Mouse (Mus musculus): ENCODE data around the gene Stk39. TPM values are rescaled to one million over a fixed set of nuclear protein-coding genes. Genes with fewer than 3 reads are reported as not detected.

Gene Stk39
- polyA plus RNA-seq, 2 experiments, result 0.93 to 1.7 TPM

GRCm38 (mm10) chr2:68463801-68464200, 8.3 kb downstream of the Stk39 start:
- Histone ChIP-seq H3K36me3 (replicated peaks; ENCODE audit: control insufficient read depth, insufficient read depth, low read depth) (no peaks in the 10 kb centered on the region), H3K9ac (replicated peaks) (no peak overlapping the region), H3K4me3 (ENCODE audit: insufficient read depth in 1 of 2, low read depth in 2 of 2, low read length in 2 of 2) (no peak overlapping the region), H3K4me2 (ENCODE audit: low read depth) (no peak overlapping the region), H3K9me3 (ENCODE audit: control insufficient read depth, low read length) (no peaks in the 10 kb centered on the region), H3K27ac (no peak overlapping the region), H3K4me1 (replicated peaks; ENCODE audit: control insufficient read depth in 2 of 2, insufficient read depth in 2 of 2, low read length in 1 of 2) (no peaks in the 10 kb centered on the region; a peak in 1 of 4 replicates), H3K27me3 (ENCODE audit: control insufficient read depth, insufficient read depth, low read length) (no peaks in the 10 kb centered on the region; the same call in 1 of the 2 replicates)
- WGBS (ENCODE audit: insufficient replicate concordance), result 45% methylated on average over 4 of the region's 4 CpGs
- TF ChIP-seq EP300 (IDR thresholded peaks at IDR 0.05; ENCODE audit: low read depth) (no peak), CTCF (IDR thresholded peaks at IDR 0.05; ENCODE audit: low read depth) (no peak)
- ATAC-seq (ENCODE audit: insufficient read depth) (no peak), DNase-seq (ENCODE audit: low read depth in 3 of 3, low spot score in 3 of 3) (no peak)

GRCm38 (mm10) chr2:68458115-68458514, 14.0 kb downstream of the Stk39 start:
- H3K4me1 ChIP-seq (replicated peaks; ENCODE audit: control insufficient read depth in 2 of 2, insufficient read depth in 2 of 2, low read length in 1 of 2), result no peaks in the 10 kb centered on the region
- 59% methylated on average over 5 of the region's 5 CpGs for WGBS (ENCODE audit: insufficient replicate concordance)
- H3K36me3 ChIP-seq (replicated peaks; ENCODE audit: control insufficient read depth, insufficient read depth, low read depth), result no peaks in the 10 kb centered on the region
- no peak overlapping the region for H3K4me3 ChIP-seq (ENCODE audit: insufficient read depth in 1 of 2, low read depth in 2 of 2, low read length in 2 of 2)
- H3K27me3 ChIP-seq (ENCODE audit: control insufficient read depth, insufficient read depth, low read length), result no peaks in the 10 kb centered on the region
- no peak overlapping the region for H3K27ac ChIP-seq
- DNase-seq (ENCODE audit: low read depth in 3 of 3, low spot score in 3 of 3) (no peak), ATAC-seq (ENCODE audit: insufficient read depth) (no peak)
- no peaks in the 10 kb centered on the region for H3K9me3 ChIP-seq (ENCODE audit: control insufficient read depth, low read length)
- no peak overlapping the region for H3K9ac ChIP-seq (replicated peaks)
- TF ChIP-seq CTCF (IDR thresholded peaks at IDR 0.05; ENCODE audit: low read depth), result no peak
- no peak for TF ChIP-seq EP300 (IDR thresholded peaks at IDR 0.05; ENCODE audit: low read depth)
- H3K4me2 ChIP-seq (ENCODE audit: low read depth), result no peak overlapping the region

- no peak for TF ChIP-seq CTCF (IDR thresholded peaks at IDR 0.05; ENCODE audit: low read depth)
- TF ChIP-seq EP300 (IDR thresholded peaks at IDR 0.05; ENCODE audit: low read depth), result no peak
- 68% methylated on average over 6 of the region's 6 CpGs for WGBS (ENCODE audit: insufficient replicate concordance)
These were observed 14.5 kb downstream of the Stk39 start for GRCm38 (mm10) chr2:68457455-68458032.

GRCm38 (mm10) chr2:68456899-68457298, 15.2 kb downstream of the Stk39 start:
- Histone ChIP-seq H3K9ac (replicated peaks) (no peak overlapping the region), H3K36me3 (replicated peaks; ENCODE audit: control insufficient read depth, insufficient read depth, low read depth) (no peaks in the 10 kb centered on the region), H3K4me1 (replicated peaks; ENCODE audit: control insufficient read depth in 2 of 2, insufficient read depth in 2 of 2, low read length in 1 of 2) (no peaks in the 10 kb centered on the region), H3K27ac (no peak overlapping the region), H3K9me3 (ENCODE audit: control insufficient read depth, low read length) (no peaks in the 10 kb centered on the region), H3K27me3 (ENCODE audit: control insufficient read depth, insufficient read depth, low read length) (no peaks in the 10 kb centered on the region), H3K4me3 (ENCODE audit: insufficient read depth in 1 of 2, low read depth in 2 of 2, low read length in 2 of 2) (no peak overlapping the region), H3K4me2 (ENCODE audit: low read depth) (no peak overlapping the region)
- TF ChIP-seq CTCF (IDR thresholded peaks at IDR 0.05; ENCODE audit: low read depth) (no peak), EP300 (IDR thresholded peaks at IDR 0.05; ENCODE audit: low read depth) (no peak)
- DNase-seq (ENCODE audit: low read depth in 3 of 3, low spot score in 3 of 3) (no peak), ATAC-seq (ENCODE audit: insufficient read depth) (no peak)
- WGBS (ENCODE audit: insufficient replicate concordance), result 45% methylated on average over 6 of the region's 6 CpGs

More at GRCm38 (mm10) chr2:68457455-68458032, 14.5 kb downstream of the Stk39 start:
- Histone ChIP-seq H3K4me3 (ENCODE audit: insufficient read depth in 1 of 2, low read depth in 2 of 2, low read length in 2 of 2) (no peak overlapping the region), H3K4me1 (replicated peaks; ENCODE audit: control insufficient read depth in 2 of 2, insufficient read depth in 2 of 2, low read length in 1 of 2) (no peaks in the 10 kb centered on the region), H3K27ac (no peak overlapping the region), H3K4me2 (ENCODE audit: low read depth) (no peak overlapping the region), H3K9ac (replicated peaks) (no peak overlapping the region), H3K36me3 (replicated peaks; ENCODE audit: control insufficient read depth, insufficient read depth, low read depth) (no peaks in the 10 kb centered on the region), H3K9me3 (ENCODE audit: control insufficient read depth, low read length) (no peaks in the 10 kb centered on the region), H3K27me3 (ENCODE audit: control insufficient read depth, insufficient read depth, low read length) (no peaks in the 10 kb centered on the region)
- ATAC-seq (ENCODE audit: insufficient read depth) (no peak), DNase-seq (ENCODE audit: low read depth in 3 of 3, low spot score in 3 of 3) (no peak)

- 60% methylated on average over 4 of the region's 4 CpGs for WGBS (ENCODE audit: insufficient replicate concordance)
- Histone ChIP-seq H3K4me2 (ENCODE audit: low read depth) (no peak overlapping the region), H3K4me1 (replicated peaks; ENCODE audit: control insufficient read depth in 2 of 2, insufficient read depth in 2 of 2, low read length in 1 of 2) (no peaks in the 10 kb centered on the region), H3K27me3 (ENCODE audit: control insufficient read depth, insufficient read depth, low read length) (no peaks in the 10 kb centered on the region), H3K9me3 (ENCODE audit: control insufficient read depth, low read length) (no peaks in the 10 kb centered on the region), H3K9ac (replicated peaks) (no peak overlapping the region), H3K4me3 (ENCODE audit: insufficient read depth in 1 of 2, low read depth in 2 of 2, low read length in 2 of 2) (no peak overlapping the region), H3K27ac (no peak overlapping the region), H3K36me3 (replicated peaks; ENCODE audit: control insufficient read depth, insufficient read depth, low read depth) (no peaks in the 10 kb centered on the region)
- DNase-seq (ENCODE audit: low read depth in 3 of 3, low spot score in 3 of 3), result no peak
- no peak for ATAC-seq (ENCODE audit: insufficient read depth)
- TF ChIP-seq EP300 (IDR thresholded peaks at IDR 0.05; ENCODE audit: low read depth) (no peak), CTCF (IDR thresholded peaks at IDR 0.05; ENCODE audit: low read depth) (no peak)
These were observed 19.7 kb downstream of the Stk39 start for GRCm38 (mm10) chr2:68452379-68452778.

Measured in liver, embryonic 14.5 days (tissue).